Mouse (Mus musculus) CH12.LX (cell line): ENCODE results near the gene Mb. TPM values are rescaled to one million over a fixed set of nuclear protein-coding genes. Genes with fewer than 3 reads are reported as not detected.

Source experiments
- DNase-seq: peaks from one replicate; pipeline ENCODE4 v3.0.0-alpha.2; 2013; ENCODE audit errors: extremely low read depth
- H3K27ac ChIP-seq: 2 replicates; pipeline ENCODE4 v1.5.1; 2012; ENCODE audit warnings: low read depth, mild to moderate bottlenecking, control low read depth, moderate library complexity; ENCODE audit not compliant: insufficient read depth
- H3K27me3 ChIP-seq: replicated peaks from 2 replicates; pipeline ENCODE3; 2012; ENCODE audit warnings: inconsistent platforms
- H3K36me3 ChIP-seq, 2 experiments: replicated peaks in 1 of 2; 2 replicates each; pipeline versions ENCODE3 to v1.6.1; 2012; ENCODE audit warnings: inconsistent platforms in 1 of 2, low read length in 1 of 2, mild to moderate bottlenecking in 1 of 2, mixed read lengths in 1 of 2, moderate library complexity in 1 of 2; ENCODE audit not compliant: control insufficient read depth in 1 of 2, insufficient read depth in 1 of 2
- H3K4me1 ChIP-seq, 2 experiments: 2 replicates each; pipeline ENCODE4 v1.6.1; 2012; ENCODE audit warnings: inconsistent platforms in 1 of 2, moderate library complexity in 1 of 2; ENCODE audit not compliant: insufficient read depth in 2 of 2, control insufficient read depth in 1 of 2
- H3K4me2 ChIP-seq: 2 replicates; pipeline ENCODE4 v1.6.1; 2012; ENCODE audit warnings: low read depth, mild to moderate bottlenecking, control low read depth; ENCODE audit not compliant: poor library complexity, insufficient read depth, severe bottlenecking
- H3K4me3 ChIP-seq, 3 experiments: fragments of 150-350 bp in 1 of 3; sonication (generic) in 1 of 3; replicated peaks in 1 of 3; 2 replicates each; pipeline versions ENCODE3 to v1.5.1; 2011 to 2012; ENCODE audit warnings: low read depth in 2 of 3, low read length in 2 of 3, mild to moderate bottlenecking in 2 of 3, moderate library complexity in 2 of 3, control low read depth in 1 of 3, improper control_type of control experiment in 1 of 3, inconsistent platforms in 1 of 3, mixed read lengths in 1 of 3; ENCODE audit not compliant: poor library complexity in 1 of 3
- H3K79me2 ChIP-seq: replicated peaks from 2 replicates; pipeline ENCODE4 v1.6.1; 2012; ENCODE audit warnings: mild to moderate bottlenecking, moderate library complexity; ENCODE audit not compliant: control insufficient read depth, poor library complexity, insufficient read depth, severe bottlenecking; ENCODE audit errors: extremely low read depth
- H3K9ac ChIP-seq: 2 replicates; pipeline ENCODE4 v1.6.1; 2012; ENCODE audit warnings: low read depth, mild to moderate bottlenecking, control low read depth, moderate library complexity; ENCODE audit not compliant: insufficient read depth
- H3K9me3 ChIP-seq: replicated peaks from 2 replicates; pipeline ENCODE3; 2012; ENCODE audit warnings: low read length, inconsistent platforms, mixed read lengths
- CHD1 ChIP-seq: IDR thresholded peaks from 2 replicates; pipeline ENCODE4 v1.6.1; 2012; ENCODE audit warnings: low read depth, low read length, improper control_type of control experiment, inconsistent platforms
- CTCF ChIP-seq, 2 experiments: IDR thresholded peaks in 1 of 2; conservative IDR thresholded peaks in 1 of 2; 2 replicates each; pipeline ENCODE4 v1.5.1; 2011 to 2012; ENCODE audit warnings: low read depth in 2 of 2, low read length in 2 of 2, improper control_type of control experiment in 1 of 2, inconsistent platforms in 1 of 2, mild to moderate bottlenecking in 1 of 2, moderate library complexity in 1 of 2
- E2F4 ChIP-seq: IDR thresholded peaks from 2 replicates; pipeline ENCODE4 v1.6.1; 2011; ENCODE audit warnings: low read depth, low read length, improper control_type of control experiment; ENCODE audit not compliant: insufficient replicate concordance
- ELF1 ChIP-seq: IDR thresholded peaks from 2 replicates; pipeline ENCODE4 v1.6.1; 2014; ENCODE audit warnings: low read depth, mild to moderate bottlenecking, inconsistent platforms, low read length, improper control_type of control experiment
- EP300 ChIP-seq: IDR thresholded peaks from 2 replicates; pipeline ENCODE4 v1.6.1; 2011; ENCODE audit warnings: low read length, improper control_type of control experiment
- ETS1 ChIP-seq: conservative IDR thresholded peaks from 2 replicates; pipeline ENCODE4 v1.6.1; 2012; ENCODE audit warnings: low read depth, mild to moderate bottlenecking, inconsistent platforms, low read length, improper control_type of control experiment, moderate library complexity
- GABPA ChIP-seq: IDR thresholded peaks from 2 replicates; pipeline ENCODE4 v1.6.1; 2012; ENCODE audit warnings: low read depth, low read length, improper control_type of control experiment, inconsistent platforms; ENCODE audit not compliant: insufficient replicate concordance
- IRF4 ChIP-seq: IDR thresholded peaks from 2 replicates; pipeline ENCODE4 v1.6.1; 2014; ENCODE audit warnings: low read depth, mild to moderate bottlenecking, inconsistent platforms, low read length, improper control_type of control experiment
- KAT2A ChIP-seq: IDR thresholded peaks from 2 replicates; pipeline ENCODE4 v1.6.1; 2012; ENCODE audit warnings: low read length, improper control_type of control experiment, inconsistent platforms; ENCODE audit not compliant: insufficient replicate concordance
- MAX ChIP-seq: IDR thresholded peaks from 2 replicates; pipeline ENCODE4 v1.6.1; 2011; ENCODE audit warnings: low read length, improper control_type of control experiment
- MEF2A ChIP-seq: IDR thresholded peaks from 2 replicates; pipeline ENCODE4 v1.6.1; 2014; ENCODE audit warnings: low read depth, mild to moderate bottlenecking, inconsistent platforms, low read length, improper control_type of control experiment, borderline replicate concordance
- MXI1 ChIP-seq: IDR thresholded peaks from 2 replicates; pipeline ENCODE4 v1.6.1; 2011; ENCODE audit warnings: mild to moderate bottlenecking, low read depth, low read length, improper control_type of control experiment
- NRF1 ChIP-seq: IDR thresholded peaks from 2 replicates; pipeline ENCODE4 v1.6.1; 2014; ENCODE audit warnings: low read depth, mild to moderate bottlenecking, inconsistent platforms, low read length, improper control_type of control experiment, moderate library complexity
- PAX5 ChIP-seq: IDR thresholded peaks from 2 replicates; pipeline ENCODE4 v1.6.1; 2012; ENCODE audit warnings: low read length, inconsistent platforms, mixed read lengths
- POLR2A ChIP-seq: IDR thresholded peaks from 2 replicates; pipeline ENCODE4 v1.6.1; 2011; ENCODE audit warnings: low read depth, mild to moderate bottlenecking, improper control_type of control experiment, low read length
- RAD21 ChIP-seq: IDR thresholded peaks from 2 replicates; pipeline ENCODE4 v1.6.1; 2011; ENCODE audit warnings: low read depth, mild to moderate bottlenecking, low read length, improper control_type of control experiment, moderate library complexity
- SIN3A ChIP-seq: IDR thresholded peaks from 2 replicates; pipeline ENCODE4 v1.6.1; 2012; ENCODE audit warnings: low read length, improper control_type of control experiment, inconsistent platforms
- SMC3 ChIP-seq: IDR thresholded peaks from 2 replicates; pipeline ENCODE4 v1.6.1; 2011; ENCODE audit warnings: low read depth, low read length, improper control_type of control experiment
- TBP ChIP-seq: conservative IDR thresholded peaks from 2 replicates; pipeline ENCODE4 v1.6.1; 2011; ENCODE audit warnings: low read depth, low read length, improper control_type of control experiment
- TCF12 ChIP-seq: IDR thresholded peaks from 2 replicates; pipeline ENCODE4 v1.6.1; 2014; ENCODE audit warnings: low read depth, mild to moderate bottlenecking, inconsistent platforms, low read length, improper control_type of control experiment
- USF2 ChIP-seq: conservative IDR thresholded peaks from 2 replicates; pipeline ENCODE4 v1.6.1; 2011; ENCODE audit warnings: low read depth, low read length, improper control_type of control experiment
- ZMIZ1 ChIP-seq: IDR thresholded peaks from 2 replicates; pipeline ENCODE4 v1.6.1; 2012; ENCODE audit warnings: low read depth, mild to moderate bottlenecking, inconsistent platforms, low read length, improper control_type of control experiment
- dilution Hi-C: fragments of 300-500 bp; cut with MboI; formaldehyde crosslinking; loops from 2 replicates; pipeline ENCODE4 v1.14.3; 2020; ENCODE audit warnings: low sequenced_read_pairs; ENCODE audit not compliant: extremely low pct_unique_long_range_greater_than_20kb, extremely low pct_ligation_motif_present
- in situ Hi-C: fragments of 300-500 bp; cut with MboI; formaldehyde crosslinking; loops from 3 replicates; pipeline ENCODE4 v1.14.3; 2019; ENCODE audit warnings: low sequenced_read_pairs, low pct_ligation_motif_present, low pct_unique_long_range_greater_than_20kb, mixed read lengths
- polyA plus RNA-seq: library from polyadenylated mRNA; unstranded; fragments of >175 nt; gene quantifications from 2 replicates; pipeline ENCODE4 v1.2.1, GENCODE M21; 2012; ENCODE audit warnings: low read depth; ENCODE audit not compliant: insufficient read length
- total RNA-seq, 2 experiments: library from RNA; depleted of rRNA; stranded (reverse); fragments of 300-350 nt in 1 of 2; fragments of >200 nt in 1 of 2; gene quantifications; 2 replicates each; pipeline ENCODE4 v1.2.3; 2012 to 2014

The Mb gene
- total and polyA plus RNA-seq, 3 experiments: not detected

- H3K27me3 ChIP-seq: peaks cover 75% of the 10 kb centered on the region
- H3K9ac ChIP-seq: no peak overlapping the region
- H3K27ac ChIP-seq: no peak overlapping the region
- DNase-seq: no peak
- TF ChIP-seq USF2 (no peak), GABPA (no peak), POLR2A (no peak), TBP (no peak), RAD21 (no peak)
- no peaks in the 10 kb centered on the region for H3K36me3 ChIP-seq
- no peak overlapping the region for H3K4me3 ChIP-seq
- 0 out of 4 replicates have a peak, but pooled peaks cover 0 to 2% of the 10 kb centered on the region in 2 experiments for H3K4me1 ChIP-seq
- no peak overlapping the region for H3K4me2 ChIP-seq
- H3K79me2 ChIP-seq: no peaks in the 10 kb centered on the region
- dilution Hi-C loops: no loop called here
- in situ Hi-C loops: no loop called here
- H3K9me3 ChIP-seq: peaks cover 2% of the 10 kb centered on the region
Measured at GRCm38 (mm10) chr15:77037278-77038161, 12.9 kb downstream of the Mb start.

- Histone ChIP-seq H3K79me2 (no peaks in the 10 kb centered on the region), H3K27me3 (peaks cover 80% of the 10 kb centered on the region), H3K9ac (no peak overlapping the region), H3K27ac (no peak overlapping the region), H3K4me1 (0 out of 4 replicates have a peak, but pooled peaks cover 0 to 2% of the 10 kb centered on the region in 2 experiments), H3K36me3 (no peaks in the 10 kb centered on the region), H3K9me3 (peaks cover 2% of the 10 kb centered on the region), H3K4me2 (no peak overlapping the region), H3K4me3 (no peak overlapping the region)
- no peak for DNase-seq
- TF ChIP-seq MEF2A (no peak), EP300 (no peak), MAX (no peak), KAT2A (no peak), ELF1 (no peak), POLR2A (no peak), PAX5 (no peak), ETS1 (no peak), SIN3A (no peak), CTCF (conservative IDR thresholded peaks at IDR 0.05 in 1 of 2, IDR thresholded peaks at IDR 0.05 in 1 of 2; ENCODE audit: low read depth in 2 of 2, low read length in 2 of 2) (no peak), MXI1 (no peak), ZMIZ1 (no peak), IRF4 (no peak), SMC3 (no peak), NRF1 (no peak), TCF12 (no peak), CHD1 (no peak), E2F4 (no peak)
- in situ Hi-C loops: no loop called here
- dilution Hi-C loops: no loop called here
Measured at GRCm38 (mm10) chr15:77036989-77037277, 13.5 kb downstream of the Mb start.
